Mouse (Mus musculus) cerebellum, adult 8-10 months (tissue): Measurements from ENCODE around the gene Ikbke.

ENCODE experiments used
- DNase-seq: peaks from one replicate; pipeline ENCODE4 v3.0.0; 2022

Gene Ikbke

GRCm38 (mm10) chr1:131236077-131236476 lies 43.3 kb downstream of the Ikbke start:
- DNase-seq: no peak

DNA sequence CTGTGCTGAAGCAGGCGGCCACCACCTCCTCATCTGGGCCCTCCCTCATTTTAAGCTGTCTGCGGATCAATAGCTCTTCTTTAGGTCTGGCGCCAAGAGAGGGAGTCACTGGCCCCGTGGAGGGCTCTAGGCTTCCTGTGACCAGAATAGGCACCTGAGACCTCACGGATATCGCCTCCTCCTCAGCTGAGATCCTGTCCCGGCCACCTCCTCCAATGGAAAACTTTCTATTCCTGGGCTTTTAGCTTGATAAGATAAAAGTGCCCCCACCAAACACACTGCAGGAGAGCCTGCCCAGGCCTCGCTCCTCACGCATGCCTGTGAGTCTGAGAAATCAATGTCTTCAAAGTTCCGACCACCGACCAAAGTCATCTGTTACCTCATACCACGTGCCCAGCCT lies 45.9 kb downstream of the Ikbke start:
- DNase-seq: no peak

DNA sequence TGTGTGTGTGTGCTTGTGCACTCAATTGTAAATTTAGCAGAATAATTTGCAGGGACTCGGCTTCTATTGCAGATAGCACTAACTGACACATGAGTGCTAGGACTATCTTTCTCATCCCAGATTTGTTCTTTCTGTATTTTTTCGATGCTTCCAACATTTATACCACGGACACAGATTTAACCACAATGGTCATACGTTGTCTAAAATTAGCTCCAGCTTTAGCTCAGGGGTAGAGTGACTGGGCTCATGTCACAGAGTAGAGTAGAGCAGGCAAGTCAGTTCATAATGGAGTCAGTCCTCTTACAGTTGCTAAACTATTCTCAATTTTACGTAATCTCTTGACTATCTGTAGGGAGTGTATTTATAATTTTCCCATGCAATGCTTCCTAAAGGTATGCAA lies 50.7 kb downstream of the Ikbke start:
- no peak for DNase-seq

GRCm38 (mm10) chr1:131228225-131228624 lies 51.2 kb downstream of the Ikbke start:
- DNase-seq: no peak

DNA sequence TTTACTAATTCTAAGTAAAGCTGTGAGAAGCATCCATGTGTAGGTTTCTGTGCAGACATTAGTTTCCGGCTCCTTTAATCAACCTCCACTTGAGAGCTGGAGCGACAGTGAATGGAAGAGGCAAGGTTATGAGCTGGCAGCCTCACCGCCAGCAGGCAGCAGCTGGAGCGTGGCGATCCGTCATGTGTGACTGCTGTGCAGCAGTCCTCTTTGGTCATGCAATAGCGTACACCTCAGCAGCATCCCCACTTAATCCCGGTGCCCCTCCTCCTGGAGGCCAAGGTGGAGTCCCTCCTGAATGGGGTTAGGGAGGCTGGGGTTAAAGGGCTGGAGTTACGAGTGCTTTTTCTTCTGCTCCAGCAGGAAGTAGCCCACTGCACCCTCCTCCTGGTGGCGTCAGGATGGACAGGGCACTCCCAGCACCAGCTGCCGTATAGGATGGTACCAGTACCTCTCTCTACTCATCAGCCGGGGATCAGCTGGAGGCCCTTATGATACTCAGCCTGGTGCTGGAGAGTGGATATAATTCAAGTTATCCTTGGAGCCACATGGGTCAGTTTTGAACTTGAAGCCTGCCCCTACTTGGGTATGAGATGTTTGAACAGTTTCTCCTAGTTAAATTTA lies 54.4 kb downstream of the Ikbke start:
- DNase-seq: no peak

DNA sequence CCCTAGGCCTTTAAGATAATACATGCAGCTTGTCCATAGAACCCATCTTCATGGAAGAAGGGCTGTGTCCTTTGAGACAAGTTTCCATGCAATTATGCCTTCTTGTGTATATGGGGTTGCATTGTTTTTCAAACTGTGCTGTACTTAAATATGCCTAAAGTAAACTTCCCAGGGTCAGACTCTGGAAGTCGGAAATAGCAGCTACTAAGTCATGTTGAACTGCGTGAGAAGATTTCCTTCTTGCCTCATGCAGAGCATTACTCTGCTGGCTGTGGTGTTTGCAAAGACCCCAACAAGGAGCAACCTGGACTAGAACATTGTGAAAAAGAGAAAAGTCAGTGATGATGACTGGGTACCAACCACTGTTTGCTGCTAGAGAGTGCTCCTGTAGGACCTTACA lies 56.1 kb downstream of the Ikbke start:
- DNase-seq: no peak

GRCm38 (mm10) chr1:131221822-131222590 lies 57.4 kb downstream of the Ikbke start:
- no peak for DNase-seq

- no peak for DNase-seq
These were observed 60.5 kb downstream of the Ikbke start for GRCm38 (mm10) chr1:131218933-131219332.

- DNase-seq: no peak
These were observed 66.0 kb downstream of the Ikbke start for GRCm38 (mm10) chr1:131213361-131213760.

DNA sequence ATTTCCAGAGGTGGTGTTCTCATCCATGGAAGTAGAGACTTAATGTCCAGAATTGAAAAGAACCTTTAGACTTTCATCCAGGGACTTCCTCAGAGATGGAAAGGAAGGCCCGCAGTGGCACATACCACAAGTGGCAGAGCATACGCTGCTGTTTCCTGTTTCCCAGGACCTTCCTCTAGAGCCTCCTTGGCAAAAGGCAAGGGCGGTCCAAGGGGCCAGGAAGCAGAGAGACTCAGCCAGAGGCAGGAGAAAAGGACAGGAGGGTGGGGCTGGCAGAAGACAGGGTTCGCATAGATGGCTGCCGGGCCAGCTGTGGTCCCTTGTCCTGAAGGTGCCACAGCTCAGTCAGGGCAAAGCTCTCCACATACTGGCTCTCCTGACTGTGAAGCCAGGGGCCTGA lies 66.5 kb downstream of the Ikbke start:
- no peak for DNase-seq

GRCm38 (mm10) chr1:131211655-131212054 lies 67.8 kb downstream of the Ikbke start:
- no peak for DNase-seq

DNA sequence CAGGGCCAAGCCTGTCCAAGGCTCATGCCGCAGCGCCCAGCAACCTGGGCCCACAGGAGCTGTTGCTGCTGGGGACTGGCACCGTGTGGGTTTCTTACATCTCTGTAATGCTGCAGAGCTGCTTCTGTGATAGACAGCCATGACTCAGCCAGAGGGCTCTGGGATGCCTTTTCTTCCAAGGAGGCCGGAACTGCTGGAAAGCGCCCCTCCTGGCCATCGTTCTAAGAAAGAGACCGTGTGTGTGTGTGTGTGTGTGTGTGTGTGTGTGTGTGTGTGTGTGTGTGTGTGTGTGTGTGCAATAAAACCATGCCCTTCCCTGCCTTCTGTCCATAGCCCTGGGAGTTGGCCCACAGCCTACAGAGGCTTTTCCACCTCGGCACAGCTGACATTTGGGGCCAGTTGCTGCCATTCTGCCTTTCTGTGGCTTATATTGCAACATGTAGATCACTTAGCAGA lies 69.4 kb downstream of the Ikbke start:
- DNase-seq: peak; percentile 30

DNA sequence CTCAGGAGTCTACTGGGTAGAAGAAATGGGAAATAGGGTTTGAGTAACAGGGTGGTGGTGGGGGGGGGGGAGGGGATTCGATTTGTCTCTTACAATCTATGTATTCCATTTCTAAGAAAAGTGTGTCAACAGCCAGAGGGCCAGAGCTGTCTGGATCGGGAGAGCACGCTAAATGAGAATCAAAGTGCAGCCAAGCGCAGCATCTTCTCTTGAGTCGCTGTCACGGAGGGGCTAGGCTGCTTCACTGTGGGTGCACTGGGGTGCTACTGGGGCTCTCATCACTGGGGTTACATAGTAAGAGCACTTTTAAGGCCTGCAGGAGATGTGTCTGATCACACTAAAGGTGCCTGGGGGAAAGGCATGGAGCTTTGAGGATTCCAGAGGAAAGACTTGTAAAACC lies 70.6 kb downstream of the Ikbke start:
- DNase-seq: no peak

GRCm38 (mm10) chr1:131208081-131208480 lies 71.3 kb downstream of the Ikbke start:
- no peak for DNase-seq

DNA sequence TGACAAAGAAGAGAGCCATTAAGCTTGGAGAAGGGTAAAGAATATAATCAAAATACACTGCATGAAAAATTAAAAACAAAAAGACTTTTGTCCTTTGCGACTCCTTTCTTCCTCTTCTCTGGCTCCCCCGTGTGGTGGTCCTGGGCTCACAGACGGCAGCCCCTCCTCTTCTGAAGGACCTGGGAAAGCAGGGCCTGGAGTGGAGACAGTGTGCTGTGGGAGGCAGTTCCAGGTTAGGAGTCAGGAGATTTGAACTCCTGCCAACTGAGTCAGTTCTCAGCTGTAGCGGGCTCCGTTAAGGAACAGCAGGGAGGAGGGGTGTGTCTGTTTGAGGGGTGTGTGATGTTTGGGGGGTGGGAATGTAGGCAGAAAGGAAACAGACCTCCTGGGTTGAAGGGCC lies 71.9 kb downstream of the Ikbke start:
- peak; percentile 25 for DNase-seq

DNA sequence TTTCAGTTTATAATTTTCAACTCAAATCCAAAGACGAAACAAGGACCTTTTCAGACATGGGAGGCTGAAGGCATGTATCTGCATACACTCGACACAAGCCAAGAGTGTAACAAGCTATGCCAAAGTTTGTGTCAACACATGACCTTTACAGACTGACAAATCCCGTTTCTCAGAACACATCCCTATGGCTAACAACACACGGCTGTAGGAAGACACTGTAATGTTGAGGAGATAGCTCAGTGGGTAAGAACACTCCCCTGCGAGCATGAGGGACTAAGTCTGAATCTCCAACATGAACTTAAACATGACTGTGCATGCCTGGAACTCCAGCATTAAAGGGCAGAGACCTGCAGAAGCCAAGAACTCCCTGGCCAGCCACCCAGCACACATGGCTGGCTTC lies 73.1 kb downstream of the Ikbke start:
- DNase-seq: no peak

DNA sequence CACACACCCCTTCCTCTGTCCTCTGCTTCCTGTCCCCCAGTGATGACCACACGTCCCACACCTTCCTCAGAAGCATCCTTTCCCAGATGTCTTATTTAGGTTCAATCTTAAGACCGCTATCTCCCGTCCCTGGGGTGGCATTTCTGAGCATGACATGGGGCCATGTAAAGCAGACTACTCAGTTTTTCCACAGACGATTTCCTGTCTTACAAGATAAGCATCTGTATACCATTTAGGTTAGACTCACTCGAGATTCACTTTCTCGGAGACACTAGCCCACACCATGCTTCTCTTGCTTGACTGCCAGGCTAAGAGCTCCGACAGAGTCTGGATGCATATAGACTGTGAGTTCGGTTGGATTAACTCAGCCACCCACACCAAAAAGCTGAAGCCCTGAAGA lies 74.9 kb downstream of the Ikbke start:
- no peak for DNase-seq
